Mouse (Mus musculus) testis, postnatal 10 days (tissue): ENCODE measurements around the gene Ctse.

Source experiments
- DNase-seq: peaks from one replicate; pipeline ENCODE4 v3.0.0; 2021; ENCODE audit warnings: low spot score

Ctse gene

GRCm38 (mm10) chr1:131652670-131653443 is 14.8 kb downstream of the Ctse start:
- no peak for DNase-seq

GRCm38 (mm10) chr1:131655601-131656000 is 17.5 kb downstream of the Ctse start:
- no peak for DNase-seq

- peak; percentile 93 for DNase-seq
Measured at GRCm38 (mm10) chr1:131657945-131658354, 19.8 kb downstream of the Ctse start.

- DNase-seq: no peak
Measured at GRCm38 (mm10) chr1:131659512-131660085, 21.5 kb downstream of the Ctse start.

- DNase-seq: no peak
Measured at GRCm38 (mm10) chr1:131660266-131660665, 22.2 kb downstream of the Ctse start.

GRCm38 (mm10) chr1:131660716-131661472 is 22.8 kb downstream of the Ctse start:
- DNase-seq: no peak

- DNase-seq: no peak
Measured at GRCm38 (mm10) chr1:131661749-131662148, 23.6 kb downstream of the Ctse start.

GRCm38 (mm10) chr1:131663286-131663995 is 25.3 kb downstream of the Ctse start:
- DNase-seq: no peak

- DNase-seq: no peak
Measured at GRCm38 (mm10) chr1:131664136-131664535, 26.0 kb downstream of the Ctse start.

GRCm38 (mm10) chr1:131665886-131666285 is 27.8 kb downstream of the Ctse start:
- DNase-seq: no peak

GRCm38 (mm10) chr1:131671113-131671512 is 33.0 kb downstream of the Ctse start:
- DNase-seq: no peak

- no peak for DNase-seq
Measured at GRCm38 (mm10) chr1:131672361-131672760, 34.3 kb downstream of the Ctse start.

- no peak for DNase-seq
Measured at GRCm38 (mm10) chr1:131679644-131680043, 41.5 kb downstream of the Ctse start.

GRCm38 (mm10) chr1:131687739-131688138 is 49.6 kb downstream of the Ctse start:
- no peak for DNase-seq

GRCm38 (mm10) chr1:131688475-131688874 is 50.4 kb downstream of the Ctse start, which contains the start of gene Rab7b:
TSS of gene Rab7b (plus strand) at chr1:131688695.
- DNase-seq: peak; percentile 75

- DNase-seq: no peak
Measured at GRCm38 (mm10) chr1:131689016-131689415, 50.9 kb downstream of the Ctse start.

- DNase-seq: no peak
Measured at GRCm38 (mm10) chr1:131689899-131690298, 51.8 kb downstream of the Ctse start.

- DNase-seq: peak; percentile 80
Measured at GRCm38 (mm10) chr1:131690435-131690834, 52.3 kb downstream of the Ctse start.

- DNase-seq: no peak
Measured at GRCm38 (mm10) chr1:131691356-131691755, 53.2 kb downstream of the Ctse start.

- DNase-seq: no peak
Measured at GRCm38 (mm10) chr1:131695308-131695707, 57.2 kb downstream of the Ctse start.

- no peak for DNase-seq
Measured at GRCm38 (mm10) chr1:131696325-131696724, 58.2 kb downstream of the Ctse start.

GRCm38 (mm10) chr1:131698770-131699169 is 60.7 kb downstream of the Ctse start:
- DNase-seq: no peak
